Mouse (Mus musculus): ENCODE measurements around the gene Smtnl1. TPM values are rescaled to one million over a fixed set of nuclear protein-coding genes. Genes with fewer than 3 reads are reported as not detected.

The Smtnl1 gene
- polyA plus RNA-seq, 1 experiment from 2014 or later, result 0.16 TPM

GRCm38 (mm10) chr2:84858551-84858950 lies 36.1 kb upstream of the Smtnl1 start:
- H3K9me3 ChIP-seq (ENCODE audit: control insufficient read depth, low read length), result no peaks in the 10 kb centered on the region
- H3K9ac ChIP-seq (ENCODE audit: low read depth, low read length), result no peak overlapping the region
- no peak for ATAC-seq (ENCODE audit: low FRiP score, low TSS enrichment)
- no peaks in the 10 kb centered on the region for H3K4me1 ChIP-seq (ENCODE audit: control insufficient read depth, insufficient read depth, low read length)
- H3K4me3 ChIP-seq (ENCODE audit: low read length), result no peak overlapping the region
- H3K4me2 ChIP-seq (replicated peaks; ENCODE audit: low read depth, low read length), result no peak overlapping the region
- 96% methylated on average over 1 of the region's 1 CpGs for WGBS
- no peak overlapping the region for H3K27ac ChIP-seq (ENCODE audit: low read depth, low read length)
- no peaks in the 10 kb centered on the region for H3K27me3 ChIP-seq (ENCODE audit: control insufficient read depth, insufficient read depth, low read length)
- H3K36me3 ChIP-seq (ENCODE audit: control insufficient read depth, insufficient read depth, low read length), result peaks cover 56% of the 10 kb centered on the region

GRCm38 (mm10) chr2:84855732-84856131 lies 33.3 kb upstream of the Smtnl1 start:
- H3K36me3 ChIP-seq (ENCODE audit: control insufficient read depth, insufficient read depth, low read length), result peaks cover 50% of the 10 kb centered on the region; the same call in 1 of the 2 replicates

GRCm38 (mm10) chr2:84851130-84852040 lies 28.9 kb upstream of the Smtnl1 start:
- H3K27me3 ChIP-seq (ENCODE audit: control insufficient read depth, insufficient read depth, low read length), result no peaks in the 10 kb centered on the region
- no peak overlapping the region for H3K4me3 ChIP-seq (ENCODE audit: low read length)
- H3K9me3 ChIP-seq (ENCODE audit: control insufficient read depth, low read length), result no peaks in the 10 kb centered on the region
- H3K4me2 ChIP-seq (replicated peaks; ENCODE audit: low read depth, low read length), result no peak overlapping the region; the same call in 1 of the 2 replicates
- peaks cover 46% of the 10 kb centered on the region for H3K36me3 ChIP-seq (ENCODE audit: control insufficient read depth, insufficient read depth, low read length)
- H3K4me1 ChIP-seq (ENCODE audit: control insufficient read depth, insufficient read depth, low read length), result no peaks in the 10 kb centered on the region; the same call in 1 of the 2 replicates
- H3K9ac ChIP-seq (ENCODE audit: low read depth, low read length), result peak overlapping the region; percentile 14; the same call in 1 of the 2 replicates
- peak; percentile 77 for ATAC-seq (ENCODE audit: low FRiP score, low TSS enrichment)
- H3K27ac ChIP-seq (ENCODE audit: low read depth, low read length), result no peak overlapping the region
- 36% methylated on average over 23 of the region's 23 CpGs for WGBS

More at GRCm38 (mm10) chr2:84855732-84856131, 33.3 kb upstream of the Smtnl1 start:
- Histone ChIP-seq H3K4me3 (ENCODE audit: low read length) (no peak overlapping the region), H3K4me1 (ENCODE audit: control insufficient read depth, insufficient read depth, low read length) (no peaks in the 10 kb centered on the region; the same call in 1 of the 2 replicates), H3K27me3 (ENCODE audit: control insufficient read depth, insufficient read depth, low read length) (no peaks in the 10 kb centered on the region), H3K9ac (ENCODE audit: low read depth, low read length) (no peak overlapping the region), H3K9me3 (ENCODE audit: control insufficient read depth, low read length) (no peaks in the 10 kb centered on the region), H3K27ac (ENCODE audit: low read depth, low read length) (no peak overlapping the region), H3K4me2 (replicated peaks; ENCODE audit: low read depth, low read length) (no peak overlapping the region)
- peak; percentile 63; the same call in 1 of the 2 replicates for ATAC-seq (ENCODE audit: low FRiP score, low TSS enrichment)
- 69% methylated on average over 2 of the region's 2 CpGs for WGBS

- ATAC-seq (ENCODE audit: low FRiP score, low TSS enrichment), result peak; percentile 36; the same call in 1 of the 2 replicates
- no peak overlapping the region for H3K27ac ChIP-seq (ENCODE audit: low read depth, low read length)
- WGBS, result 46% methylated on average over 7 of the region's 7 CpGs
- H3K4me2 ChIP-seq (replicated peaks; ENCODE audit: low read depth, low read length), result no peak overlapping the region; the same call in 1 of the 2 replicates
- no peak overlapping the region for H3K4me3 ChIP-seq (ENCODE audit: low read length)
- H3K9me3 ChIP-seq (ENCODE audit: control insufficient read depth, low read length), result no peaks in the 10 kb centered on the region
- peaks cover 49% of the 10 kb centered on the region for H3K36me3 ChIP-seq (ENCODE audit: control insufficient read depth, insufficient read depth, low read length)
- no peak overlapping the region for H3K9ac ChIP-seq (ENCODE audit: low read depth, low read length)
- no peaks in the 10 kb centered on the region for H3K27me3 ChIP-seq (ENCODE audit: control insufficient read depth, insufficient read depth, low read length)
- no peaks in the 10 kb centered on the region; the same call in 1 of the 2 replicates for H3K4me1 ChIP-seq (ENCODE audit: control insufficient read depth, insufficient read depth, low read length)
Observed at GRCm38 (mm10) chr2:84850407-84851129, 28.1 kb upstream of the Smtnl1 start.

GRCm38 (mm10) chr2:84845226-84845625 lies 22.8 kb upstream of the Smtnl1 start:
- no peak for ATAC-seq (ENCODE audit: low FRiP score, low TSS enrichment)
- Histone ChIP-seq H3K4me2 (replicated peaks; ENCODE audit: low read depth, low read length) (no peak overlapping the region), H3K36me3 (ENCODE audit: control insufficient read depth, insufficient read depth, low read length) (peaks cover 28% of the 10 kb centered on the region), H3K27ac (ENCODE audit: low read depth, low read length) (no peak overlapping the region), H3K27me3 (ENCODE audit: control insufficient read depth, insufficient read depth, low read length) (no peaks in the 10 kb centered on the region), H3K9ac (ENCODE audit: low read depth, low read length) (no peak overlapping the region), H3K9me3 (ENCODE audit: control insufficient read depth, low read length) (no peaks in the 10 kb centered on the region), H3K4me3 (ENCODE audit: low read length) (no peak overlapping the region), H3K4me1 (ENCODE audit: control insufficient read depth, insufficient read depth, low read length) (peaks cover 9% of the 10 kb centered on the region; the same call in 1 of the 2 replicates)
- WGBS, result 67% methylated on average over 1 of the region's 1 CpGs

DNA sequence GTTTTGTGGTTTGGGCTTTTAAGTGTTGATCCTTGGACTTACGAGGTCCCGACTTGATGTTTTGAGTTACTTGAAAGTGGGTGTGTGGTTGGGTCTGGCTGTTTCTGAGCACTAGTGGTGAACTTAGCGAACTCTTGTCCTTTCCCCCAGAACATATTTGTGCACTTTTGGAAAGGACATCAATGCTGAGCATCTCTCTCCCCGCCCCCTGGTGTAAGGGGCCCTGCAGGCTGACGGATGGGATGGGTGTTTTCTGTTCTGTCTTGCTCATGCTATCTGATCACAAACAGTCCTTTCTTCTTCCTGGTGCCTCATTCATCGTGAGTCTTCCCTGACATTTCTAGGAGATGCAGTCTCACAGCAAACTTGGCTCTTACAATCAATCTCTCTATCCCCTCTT lies 21.2 kb upstream of the Smtnl1 start:
- Histone ChIP-seq H3K4me3 (ENCODE audit: low read length) (no peak overlapping the region), H3K9me3 (ENCODE audit: control insufficient read depth, low read length) (no peaks in the 10 kb centered on the region), H3K36me3 (ENCODE audit: control insufficient read depth, insufficient read depth, low read length) (peaks cover 13% of the 10 kb centered on the region), H3K4me1 (ENCODE audit: control insufficient read depth, insufficient read depth, low read length) (peaks cover 9% of the 10 kb centered on the region; the same call in 1 of the 2 replicates), H3K27me3 (ENCODE audit: control insufficient read depth, insufficient read depth, low read length) (0 out of 2 replicates have a peak, but pooled peaks cover 1% of the 10 kb centered on the region), H3K9ac (ENCODE audit: low read depth, low read length) (no peak overlapping the region), H3K4me2 (replicated peaks; ENCODE audit: low read depth, low read length) (no peak overlapping the region), H3K27ac (ENCODE audit: low read depth, low read length) (no peak overlapping the region)
- no peak for ATAC-seq (ENCODE audit: low FRiP score, low TSS enrichment)
- WGBS, result 81% methylated on average over 6 of the region's 6 CpGs

DNA sequence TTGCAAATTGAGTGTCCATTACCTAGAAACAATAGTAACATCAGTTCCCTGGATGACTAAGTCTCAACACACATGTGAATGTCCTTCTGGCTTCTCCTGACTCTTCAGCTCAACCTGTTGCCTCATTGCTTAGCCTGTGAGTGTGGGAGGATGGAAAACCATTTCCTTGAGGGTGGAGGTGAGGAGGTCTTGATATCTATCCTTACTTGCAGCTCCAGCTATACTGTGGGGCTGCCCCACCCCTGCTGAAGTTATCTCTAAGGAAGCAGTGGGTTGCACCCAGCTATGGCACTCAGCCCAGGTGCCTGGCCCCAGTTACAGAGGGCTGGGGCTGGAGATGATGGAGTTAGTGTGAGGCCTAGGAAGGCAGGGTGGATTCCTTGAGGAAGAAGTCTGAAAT lies 19.5 kb upstream of the Smtnl1 start:
- peaks cover 9% of the 10 kb centered on the region; the same call in 1 of the 2 replicates for H3K4me1 ChIP-seq (ENCODE audit: control insufficient read depth, insufficient read depth, low read length)
- H3K9me3 ChIP-seq (ENCODE audit: control insufficient read depth, low read length), result no peaks in the 10 kb centered on the region
- H3K9ac ChIP-seq (ENCODE audit: low read depth, low read length), result 0 out of 2 replicates have a peak overlapping the region, but pooled peaks have one; percentile 82
- 0 out of 2 replicates have a peak, but pooled peaks cover 8% of the 10 kb centered on the region for H3K27me3 ChIP-seq (ENCODE audit: control insufficient read depth, insufficient read depth, low read length)
- H3K36me3 ChIP-seq (ENCODE audit: control insufficient read depth, insufficient read depth, low read length), result peaks cover 6% of the 10 kb centered on the region; the same call in 1 of the 2 replicates
- ATAC-seq (ENCODE audit: low FRiP score, low TSS enrichment), result no peak
- H3K4me2 ChIP-seq (replicated peaks; ENCODE audit: low read depth, low read length), result peak overlapping the region; percentile 74
- H3K4me3 ChIP-seq (ENCODE audit: low read length), result peak overlapping the region; percentile 67
- H3K27ac ChIP-seq (ENCODE audit: low read depth, low read length), result no peak overlapping the region

- H3K9ac ChIP-seq (ENCODE audit: low read depth, low read length), result peak overlapping the region; percentile 82
- ATAC-seq (ENCODE audit: low FRiP score, low TSS enrichment), result peak; percentile 7
- peak overlapping the region; percentile 67 for H3K4me3 ChIP-seq (ENCODE audit: low read length)
- H3K9me3 ChIP-seq (ENCODE audit: control insufficient read depth, low read length), result no peaks in the 10 kb centered on the region
- H3K27ac ChIP-seq (ENCODE audit: low read depth, low read length), result peak overlapping the region; percentile 78
- peaks cover 5% of the 10 kb centered on the region; the same call in 1 of the 2 replicates for H3K36me3 ChIP-seq (ENCODE audit: control insufficient read depth, insufficient read depth, low read length)
- peak overlapping the region; percentile 74 for H3K4me2 ChIP-seq (replicated peaks; ENCODE audit: low read depth, low read length)
- 4% methylated on average over 17 of the region's 17 CpGs for WGBS
- H3K4me1 ChIP-seq (ENCODE audit: control insufficient read depth, insufficient read depth, low read length), result peaks cover 9% of the 10 kb centered on the region; the same call in 1 of the 2 replicates
- H3K27me3 ChIP-seq (ENCODE audit: control insufficient read depth, insufficient read depth, low read length), result 0 out of 2 replicates have a peak, but pooled peaks cover 8% of the 10 kb centered on the region
Observed at GRCm38 (mm10) chr2:84840748-84841563, 18.5 kb upstream of the Smtnl1 start.
